Mouse (Mus musculus): Measurements from ENCODE around the gene Rtn1.

- TF ChIP-seq CTCF (conservative IDR thresholded peaks at IDR 0.05; ENCODE audit: insufficient read depth, insufficient read length, low read depth, low read length): no peak
- TF ChIP-seq POLR2A (IDR thresholded peaks at IDR 0.05; ENCODE audit: low read depth, low read length): no peak
Measured at GRCm38 (mm10) chr12:72347184-72347583, 61.7 kb downstream of the Rtn1 start.

All from kidney, adult 2 months (tissue).